Mouse (Mus musculus) thymus, postnatal 14 days (tissue): ENCODE data around the gene Echs1.
"Not testable (repeated sequence)": the region's sequence is repeated elsewhere in the genome, so short reads cannot be mapped to it uniquely, and the experiment has no call there.

Source experiments
- DNase-seq: peaks from one replicate; pipeline ENCODE4 v3.0.0; 2021

The Echs1 gene

GRCm38 (mm10) chr7:140116329-140117054, at the start of gene Echs1:
Gene Echs1 (minus strand): TSS chr7:140116476.
- DNase-seq, result peak; percentile 89

DNA sequence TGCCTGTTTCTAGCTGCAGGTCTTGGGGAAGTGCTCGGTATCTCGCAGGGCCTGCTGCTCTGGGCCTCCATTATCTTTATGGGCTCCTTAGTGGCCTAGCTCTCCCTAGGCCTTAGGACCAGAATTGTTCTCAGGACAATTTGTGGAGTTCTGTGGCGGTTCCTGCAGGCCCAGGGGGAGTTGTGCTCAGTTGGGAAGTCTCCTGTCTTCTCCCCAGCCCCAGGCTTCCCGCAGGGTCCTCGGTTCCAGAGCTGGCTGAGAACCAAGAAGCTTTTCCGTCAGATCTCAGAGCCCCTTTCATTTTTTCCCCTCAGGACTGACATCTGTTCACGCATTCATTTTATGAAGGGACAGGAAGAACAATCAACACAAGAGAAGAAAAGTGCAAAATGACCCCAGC, 48.4 kb upstream of the Echs1 start, which contains the start of gene Olfr522:
Gene Olfr522, minus strand, starts transcription at position 101 of the 400 bp plus-strand sequence.
- DNase-seq, result no peak

DNA sequence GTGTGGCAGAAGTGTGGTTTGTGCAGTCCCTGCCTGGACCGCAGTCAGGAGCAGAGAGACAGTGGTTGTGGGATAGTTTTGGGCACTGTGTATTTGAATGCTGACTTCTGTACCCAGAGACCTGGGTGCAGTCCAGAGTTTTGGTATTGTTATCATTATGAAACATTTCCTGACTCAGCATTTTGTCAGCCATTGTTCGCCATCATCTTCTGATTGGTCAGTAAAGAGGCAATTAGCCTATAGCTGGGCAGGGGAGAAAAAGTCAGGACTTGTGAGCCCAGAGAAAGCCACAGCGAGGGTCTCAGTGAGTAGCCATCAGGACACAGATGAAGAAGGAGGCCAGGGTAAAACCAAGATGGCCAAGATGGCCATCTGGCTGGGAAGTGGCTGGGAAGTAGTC, 44.1 kb upstream of the Echs1 start:
- no peak for DNase-seq

DNA sequence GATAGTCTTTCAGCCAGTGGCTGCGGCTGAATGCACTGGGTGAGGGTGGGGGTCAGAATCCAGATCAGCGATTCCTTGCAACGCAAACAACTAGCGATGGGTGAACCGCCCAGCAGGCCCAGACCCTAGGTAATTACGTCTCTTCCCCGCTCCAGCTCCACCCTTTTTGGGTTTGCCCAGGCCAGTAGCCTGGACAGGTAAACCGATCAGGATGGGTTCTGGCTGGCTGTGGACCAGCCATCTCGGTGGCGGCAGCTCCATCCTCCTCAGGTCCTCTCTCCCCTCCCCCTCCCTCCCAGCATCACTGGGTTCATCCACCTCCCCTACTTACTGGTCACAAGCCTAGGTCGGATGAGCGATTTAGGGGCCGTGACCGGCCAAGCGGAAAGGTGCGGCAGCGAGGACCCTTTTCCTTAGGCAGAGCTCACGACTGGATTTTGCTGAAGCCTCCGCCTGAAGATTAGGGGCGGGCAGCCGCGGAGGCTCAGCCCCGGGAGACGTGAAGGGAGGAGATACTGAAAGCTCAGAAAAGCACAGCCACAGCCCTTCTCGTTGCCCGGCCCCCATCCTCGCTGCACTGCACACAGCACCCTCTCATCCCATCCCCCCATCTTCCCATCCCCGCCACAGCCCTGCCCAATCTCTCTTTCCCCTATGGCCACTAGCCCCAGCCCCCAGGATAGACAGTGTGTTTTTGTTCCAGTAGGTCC, 38.1 kb upstream of the Echs1 start, which contains the start of gene Sprn:
Gene Sprn, minus strand, starts transcription at position 660 of the 710 bp plus-strand sequence.
- no peak for DNase-seq

GRCm38 (mm10) chr7:140153829-140154217, 37.5 kb upstream of the Echs1 start:
- no peak for DNase-seq

- DNase-seq, result no peak
Observed at GRCm38 (mm10) chr7:140153383-140153782, 37.1 kb upstream of the Echs1 start.

GRCm38 (mm10) chr7:140144550-140144949, 28.3 kb upstream of the Echs1 start:
- no peak for DNase-seq

- DNase-seq, result peak; percentile 77
Observed at GRCm38 (mm10) chr7:140141350-140141749, 25.1 kb upstream of the Echs1 start.

DNA sequence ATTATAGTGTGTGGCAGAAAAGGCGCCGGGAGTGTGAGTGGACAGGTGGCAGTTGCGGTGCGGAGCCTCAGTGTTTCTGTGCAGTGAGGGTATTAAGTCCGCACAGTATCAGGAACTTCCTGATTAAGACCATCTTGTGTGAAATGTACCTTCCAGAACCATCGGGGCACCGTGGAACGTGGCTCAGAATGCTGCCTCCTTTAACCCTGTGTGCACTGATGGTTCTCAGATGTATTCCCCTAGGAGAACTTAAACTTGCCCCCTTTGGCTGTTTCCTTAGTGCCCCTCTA, 21.7 kb upstream of the Echs1 start:
- no peak for DNase-seq

DNA sequence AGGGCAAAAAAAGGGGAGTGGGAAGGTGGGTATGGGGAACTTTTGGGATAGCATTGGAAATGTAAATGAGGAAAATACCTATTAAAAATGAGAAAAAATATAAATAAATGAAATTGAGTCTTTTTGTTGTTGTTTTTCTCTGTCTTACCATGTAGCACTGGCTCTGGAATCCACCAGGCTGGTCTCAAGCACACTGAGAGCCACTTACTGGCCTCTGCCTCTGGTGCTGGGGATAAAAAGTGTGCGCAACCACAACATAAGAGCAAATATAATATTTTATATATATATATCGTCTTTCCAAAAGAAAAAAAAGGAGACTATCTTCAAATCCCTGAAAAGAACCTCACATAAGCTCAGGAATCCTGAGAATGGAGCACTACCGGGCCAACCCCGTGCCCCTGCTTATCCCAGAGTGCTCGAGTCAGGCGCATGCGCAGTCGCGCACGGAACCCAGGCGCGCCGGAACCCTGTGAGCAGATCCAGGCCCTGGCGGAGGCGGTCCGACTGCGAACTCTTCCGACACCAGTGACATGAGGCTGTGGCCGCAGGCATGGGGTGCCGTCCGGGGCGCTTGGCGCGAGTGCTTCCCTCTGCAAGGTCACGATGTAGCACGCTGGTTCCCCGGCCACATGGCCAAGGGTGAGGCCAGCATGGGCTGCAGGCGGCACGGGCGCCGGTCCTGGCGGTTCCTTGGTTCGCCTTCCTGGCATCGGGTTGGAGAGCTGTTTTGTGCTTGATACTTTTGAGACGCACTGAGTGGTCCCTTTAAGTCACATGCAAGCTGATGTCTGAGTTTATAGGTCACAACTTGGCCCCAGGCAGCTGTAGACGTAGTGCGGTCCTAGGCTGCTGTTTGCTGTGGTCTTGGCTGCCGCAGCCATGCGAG, 21.1 kb upstream of the Echs1 start, which contains the start of gene Mtg1:
Gene Mtg1, plus strand, starts transcription at position 430 of the 886 bp plus-strand sequence.
- peak; percentile 95 for DNase-seq

GRCm38 (mm10) chr7:140135106-140135770, 19.0 kb upstream of the Echs1 start:
- no peak for DNase-seq

DNA sequence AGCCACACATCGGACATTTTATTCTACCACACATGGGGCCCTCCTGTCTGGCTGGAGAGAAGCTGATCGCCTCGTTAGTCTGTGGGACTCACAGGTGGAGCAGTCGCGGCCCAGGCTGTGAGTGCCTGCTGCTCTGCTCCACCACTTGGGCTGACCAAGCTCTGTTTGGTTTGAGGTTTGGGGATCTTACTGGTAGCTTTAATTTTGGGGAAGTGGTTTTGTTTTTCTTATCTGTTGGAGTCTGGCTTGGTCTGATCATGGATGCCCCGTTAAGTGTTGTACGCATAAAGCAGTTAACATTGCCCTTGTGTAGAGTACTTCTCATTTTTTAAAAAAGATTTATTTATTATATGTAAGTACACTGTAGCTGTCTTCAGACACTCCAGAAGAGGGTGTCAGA, 17.8 kb upstream of the Echs1 start:
- DNase-seq, result not testable (repeated sequence)

DNA sequence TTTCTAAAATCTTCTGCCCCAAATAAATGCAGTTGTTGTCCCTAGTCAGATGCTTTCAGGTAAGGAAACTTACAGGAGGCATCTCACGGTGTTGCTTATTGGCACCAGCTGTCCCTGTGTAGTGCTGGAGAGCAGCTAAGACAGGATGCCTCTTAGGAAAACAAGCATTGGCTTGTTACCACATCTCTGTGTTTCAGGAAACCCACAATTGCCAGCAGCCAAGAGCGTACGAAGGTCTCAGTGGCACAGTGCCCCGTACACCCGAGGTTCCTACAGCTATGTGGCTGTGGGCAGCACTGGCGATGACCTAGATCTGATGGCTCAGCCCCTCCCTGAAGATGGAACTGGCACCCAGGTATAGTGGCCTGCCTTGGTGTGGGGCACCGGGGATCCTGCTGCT, 15.9 kb upstream of the Echs1 start:
- not testable (repeated sequence) for DNase-seq

DNA sequence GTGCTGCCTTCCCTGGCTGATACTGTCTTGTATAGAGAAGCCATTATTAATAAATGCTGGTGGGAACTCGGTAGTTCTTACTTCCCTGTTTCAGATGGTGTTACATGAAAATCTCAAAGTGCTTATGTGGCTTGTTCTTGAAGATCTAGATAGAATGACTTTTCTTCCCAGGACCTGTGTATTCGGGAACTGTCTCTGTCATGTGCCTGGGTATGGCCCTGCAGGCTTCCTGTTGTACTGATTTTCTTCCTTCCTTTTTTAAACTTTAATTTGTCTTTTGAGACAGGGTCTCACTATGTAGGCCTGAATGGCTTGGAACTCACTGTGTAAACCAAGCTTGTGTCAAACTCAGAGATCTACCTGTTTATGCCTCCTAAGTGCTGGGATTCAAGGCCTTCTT, 11.6 kb upstream of the Echs1 start:
- DNase-seq, result no peak

GRCm38 (mm10) chr7:140126934-140127333, 10.7 kb upstream of the Echs1 start:
- DNase-seq, result no peak

- no peak for DNase-seq
Observed at GRCm38 (mm10) chr7:140126022-140126350, 9.7 kb upstream of the Echs1 start.

DNA sequence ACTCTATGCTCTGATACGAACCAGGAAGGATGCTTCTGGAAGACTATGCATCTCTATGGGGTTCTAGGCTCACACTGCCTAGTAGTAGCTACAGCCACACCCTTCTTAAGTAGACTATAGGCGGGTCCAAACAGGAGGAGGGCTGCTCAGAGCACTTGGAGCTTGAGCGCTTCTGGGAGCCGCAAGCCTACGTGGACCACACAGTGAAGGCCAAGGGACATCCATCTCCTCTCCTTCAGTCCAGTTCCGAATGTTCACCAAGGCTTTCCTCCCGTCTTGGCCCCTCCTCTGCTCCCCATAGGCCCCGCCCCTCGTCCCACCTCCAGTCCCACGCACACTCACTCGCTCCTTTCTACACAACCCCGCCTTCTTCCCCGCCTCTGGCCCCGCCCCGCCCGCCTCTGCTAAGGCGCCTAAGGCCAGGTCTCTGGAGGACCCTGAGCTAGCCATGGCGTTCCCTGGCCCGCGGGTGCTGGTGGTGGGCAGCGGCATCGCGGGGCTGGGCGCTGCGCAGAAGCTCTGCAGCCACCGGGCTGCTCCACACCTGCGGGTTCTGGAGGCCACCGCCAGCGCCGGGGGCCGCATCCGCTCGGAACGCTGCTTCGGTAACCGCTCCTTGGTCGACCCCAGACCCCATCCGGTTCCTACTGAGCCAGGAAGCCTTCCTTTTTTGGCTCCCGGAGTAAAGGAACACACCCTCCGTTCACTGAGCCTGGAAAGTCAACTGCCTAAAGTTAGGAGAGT, 9.2 kb upstream of the Echs1 start:
- peak; percentile 94 for DNase-seq

- no peak for DNase-seq
Observed at GRCm38 (mm10) chr7:140124382-140124781, 8.1 kb upstream of the Echs1 start.

DNA sequence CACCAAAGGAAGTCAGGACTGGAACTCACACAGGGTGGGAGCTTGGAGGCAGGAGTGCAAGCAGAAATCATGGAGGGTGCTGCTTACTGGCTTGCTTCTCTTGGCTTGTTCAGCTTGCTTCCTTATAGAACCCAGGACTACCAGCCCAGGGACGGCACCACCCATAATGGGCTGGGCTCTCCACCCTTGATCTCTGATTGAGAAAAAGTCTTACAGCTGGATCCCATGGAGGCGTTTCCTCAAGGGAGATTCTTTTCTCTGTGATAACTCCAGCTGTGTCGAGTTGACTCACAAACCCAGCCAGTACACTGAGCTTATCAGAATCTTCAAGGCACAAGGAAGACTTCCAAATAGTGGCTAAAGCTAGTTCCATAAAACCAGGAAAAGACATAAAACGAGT, 6.5 kb upstream of the Echs1 start:
- DNase-seq, result no peak

GRCm38 (mm10) chr7:140121338-140121910, 5.1 kb upstream of the Echs1 start:
- no peak for DNase-seq

DNA sequence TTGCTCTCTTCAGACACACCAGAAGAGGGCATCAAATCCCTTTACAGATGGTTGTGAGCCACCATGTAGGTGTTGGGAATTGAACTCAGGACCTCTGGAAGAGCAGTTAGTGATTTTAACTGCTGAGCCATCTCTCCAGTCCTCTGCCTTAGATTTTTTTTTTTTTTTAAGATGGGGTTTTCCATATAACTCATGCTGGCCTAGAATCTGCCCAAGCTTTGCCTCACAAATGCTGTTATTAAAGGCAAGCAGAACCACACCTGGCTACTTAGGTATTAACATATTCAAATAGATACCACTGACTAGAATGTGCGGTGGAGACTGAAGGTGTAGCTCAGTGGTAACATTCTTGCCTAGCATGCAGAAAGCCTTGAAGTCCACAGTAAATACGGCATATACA, 4.2 kb upstream of the Echs1 start:
- DNase-seq, result no peak
